Mouse (Mus musculus): ENCODE measurements around the gene Zfp280d.

DNA sequence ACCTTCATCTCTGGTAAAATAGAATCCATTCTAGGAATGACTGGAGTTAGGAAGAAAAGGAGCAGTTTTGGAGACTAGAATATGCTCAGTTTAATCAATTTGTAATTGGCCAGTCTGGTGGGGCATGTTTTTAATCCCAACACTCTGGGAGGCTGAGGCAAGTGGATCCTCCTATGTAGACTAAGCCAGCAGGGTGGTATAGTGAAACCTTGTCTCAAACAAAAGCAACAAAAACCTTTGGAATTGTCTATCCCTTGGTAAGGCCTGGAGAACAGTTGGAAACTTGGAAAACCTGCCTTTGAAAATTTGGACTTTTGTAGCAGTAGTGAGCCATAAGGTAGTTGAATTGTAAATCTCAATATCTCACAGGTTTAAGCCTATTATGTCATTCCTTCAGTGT lies 2.3 kb downstream of the Zfp280d start:
- TF ChIP-seq TAL1 (IDR thresholded peaks at IDR 0.05; ENCODE audit: low read length) (no peak), GATA1 (IDR thresholded peaks at IDR 0.05; ENCODE audit: low read length) (no peak)
